Mouse (Mus musculus) neutrophil, adult 5-6 weeks (primary cell): ENCODE measurements around the gene Clec2l. TPM values are rescaled to one million over a fixed set of nuclear protein-coding genes. Genes with fewer than 3 reads are reported as not detected.

Experiments
- ATAC-seq: fragments of 151-379, 151-347 bp; 2 replicates; pipeline ENCODE4 v1.8.0; 2017; ENCODE audit warnings: mild to moderate bottlenecking, moderate TSS enrichment; ENCODE audit not compliant: insufficient number of reproducible peaks, poor library complexity, low FRiP score, severe bottlenecking; ENCODE audit errors: extremely low read depth
- total RNA-seq: library from RNA; stranded (forward); fragments of 200-1000 nt; gene quantifications from 2 replicates; pipeline ENCODE4 v1.2.3, GENCODE M21; 2017

Clec2l gene
- total RNA-seq, 1 experiment from 2014 or later, result not detected

DNA sequence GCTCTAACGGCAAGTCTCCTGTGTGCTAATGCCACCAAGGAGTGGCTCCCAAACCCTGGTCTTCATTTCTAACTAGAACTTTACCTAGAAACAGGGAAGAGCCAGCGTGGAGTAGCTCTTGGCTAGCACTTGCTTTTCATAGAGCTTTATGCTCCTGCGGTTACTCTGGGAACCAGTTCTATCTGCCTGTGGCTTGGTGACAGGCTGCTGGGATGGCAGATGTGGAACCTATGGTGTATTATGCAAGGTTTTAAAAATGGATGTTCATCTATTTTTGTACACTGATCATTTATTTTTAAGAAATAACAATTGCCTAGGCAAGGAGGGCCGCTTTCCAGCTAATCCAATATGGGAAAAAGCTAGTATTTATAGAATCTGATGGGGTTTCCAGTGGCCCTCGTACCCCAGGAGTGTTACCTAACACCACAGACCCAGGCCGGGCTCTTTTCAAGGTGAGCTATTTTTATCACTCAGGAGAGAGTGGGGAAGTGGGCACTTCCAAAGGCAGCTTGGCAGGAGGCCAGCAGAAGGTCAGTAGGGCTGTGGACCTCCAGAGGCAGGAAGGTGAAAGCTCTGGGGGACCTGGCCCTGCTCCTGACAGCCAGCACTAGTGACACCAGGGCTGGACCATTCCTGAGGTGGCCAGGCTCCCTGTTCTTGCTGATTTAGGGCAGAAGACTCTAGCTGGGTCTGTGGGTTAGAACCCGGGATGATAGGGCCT lies 41.6 kb downstream of the Clec2l start:
- ATAC-seq, result no peak

DNA sequence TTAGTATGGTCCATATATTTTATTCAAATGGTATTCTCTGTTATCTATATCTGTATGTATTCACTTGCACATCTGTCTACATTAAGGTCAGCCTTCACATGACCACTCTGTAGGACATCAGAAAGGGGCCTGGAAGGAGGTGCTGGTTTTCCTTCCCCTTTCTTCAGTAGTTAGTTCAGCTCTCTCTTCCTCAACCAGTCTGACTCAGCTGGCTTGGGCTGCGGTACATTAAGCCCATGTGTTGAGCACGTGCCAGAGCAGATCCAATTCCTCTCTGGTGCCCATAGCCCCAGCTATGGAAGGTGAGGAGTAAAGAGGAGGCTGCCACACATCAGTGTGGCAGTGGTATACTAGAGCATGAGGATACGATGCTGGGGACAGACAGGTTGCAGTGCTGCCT lies 47.6 kb downstream of the Clec2l start:
- peak; percentile 62 for ATAC-seq

- ATAC-seq, result peak; percentile 27; the same call in 1 of the 2 replicates
Observed at GRCm38 (mm10) chr6:38713957-38714898, 51.4 kb downstream of the Clec2l start.

- no peak for ATAC-seq
Observed at GRCm38 (mm10) chr6:38715881-38716280, 53.0 kb downstream of the Clec2l start.

DNA sequence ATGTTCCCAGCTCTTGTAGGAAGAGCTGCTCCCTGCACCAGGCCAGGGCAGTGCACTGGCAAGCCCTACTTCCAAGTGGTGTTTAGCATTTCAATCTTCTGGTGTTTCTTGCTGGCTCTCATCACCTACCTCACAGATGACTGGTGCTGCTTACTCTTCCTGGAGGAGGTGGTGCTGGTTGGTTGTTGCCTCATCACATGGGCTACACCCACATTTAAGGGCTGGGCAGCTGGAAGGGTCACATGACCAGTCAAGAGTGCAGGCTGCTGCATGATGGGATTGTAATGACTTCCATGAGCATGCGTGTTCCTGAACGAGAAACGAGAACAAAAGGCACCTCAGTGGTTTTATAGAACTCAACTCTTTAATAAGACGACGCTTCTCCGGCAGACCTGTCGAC lies 55.8 kb downstream of the Clec2l start:
- no peak for ATAC-seq

DNA sequence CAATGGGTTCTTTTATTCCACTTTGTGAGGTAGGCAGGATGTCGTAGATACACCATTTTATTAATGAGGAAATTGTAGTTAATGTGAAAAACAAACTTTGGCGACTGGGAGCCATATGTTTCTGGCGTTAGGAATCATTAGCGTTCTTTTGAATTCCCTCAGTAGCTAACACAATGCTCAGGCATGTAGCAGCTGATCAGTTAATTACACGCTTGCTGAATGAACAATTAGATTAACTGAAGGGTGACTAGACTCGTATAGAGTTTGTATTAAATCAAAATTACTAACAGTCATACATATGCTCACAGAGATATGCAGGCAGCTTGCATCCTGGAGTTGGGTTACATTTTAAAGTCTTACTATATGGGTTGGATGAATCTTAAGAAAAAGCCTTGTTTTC lies 56.4 kb downstream of the Clec2l start:
- no peak for ATAC-seq

DNA sequence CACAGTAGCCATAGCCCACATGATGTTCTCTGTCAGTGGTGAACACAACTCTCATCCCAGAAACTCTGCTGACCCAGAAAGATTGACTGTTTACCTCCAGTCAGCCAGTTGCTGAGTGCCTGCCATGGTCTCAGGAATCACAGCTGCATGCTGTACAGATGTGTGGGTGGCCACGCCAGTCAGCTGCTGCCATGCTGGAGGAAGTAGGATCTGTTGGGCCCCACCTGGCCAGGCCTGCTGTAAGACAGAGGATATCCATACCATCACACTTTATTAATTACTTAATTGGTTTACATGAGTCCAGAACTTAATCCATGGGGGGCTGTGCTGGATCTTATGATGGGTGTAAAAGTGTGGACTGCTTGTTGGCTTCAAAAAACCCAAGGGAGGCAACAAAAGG lies 58.5 kb downstream of the Clec2l start:
- no peak for ATAC-seq

DNA sequence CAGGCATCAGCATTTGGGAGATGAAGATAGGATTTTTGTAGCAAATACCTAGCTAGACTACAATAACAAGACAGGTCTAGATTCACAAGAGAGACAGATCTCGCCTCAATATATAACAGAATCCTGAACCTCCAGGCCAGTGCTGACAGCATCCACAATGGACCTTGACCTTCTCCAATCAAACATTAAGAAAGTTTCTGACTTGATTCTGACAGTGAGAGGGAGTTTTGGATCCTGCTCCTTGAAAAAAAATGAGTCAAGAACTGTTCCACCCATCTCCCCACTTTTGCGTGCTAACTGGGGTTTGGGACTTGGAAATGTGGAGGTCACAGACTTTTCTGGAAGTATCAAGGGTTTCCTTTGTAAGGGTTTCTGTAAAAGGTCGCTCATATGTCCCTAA lies 62.6 kb downstream of the Clec2l start:
- ATAC-seq, result no peak

Other genes with a start within 250 kb of the Clec2l start
- gene Ubn2, start 229.1 kb upstream of the Clec2l start, total RNA-seq, result 41.0 and 51.3 TPM in 2 replicates
- 7.9 and 8.5 TPM in 2 replicates for gene Fmc1, start 129.6 kb upstream of the Clec2l start, total RNA-seq
- 403 and 418 TPM in 2 replicates for gene Luc7l2, start 111.7 kb upstream of the Clec2l start, total RNA-seq
- gene Klrg2, start 25.8 kb upstream of the Clec2l start, total RNA-seq, result 0.23 TPM in 1 of 2 replicates, not detected in the other
- gene Tbxas1, start 212.3 kb downstream of the Clec2l start, total RNA-seq, result 22.3 TPM in 2 replicates
- gene Hipk2, start 213.1 kb downstream of the Clec2l start, total RNA-seq, result 12.3 and 17.6 TPM in 2 replicates